Mouse (Mus musculus): ENCODE data around the gene Hps3. TPM values are rescaled to one million over a fixed set of nuclear protein-coding genes. Genes with fewer than 3 reads are reported as not detected.
"Not testable (repeated sequence)": the region's sequence is repeated elsewhere in the genome, so short reads cannot be mapped to it uniquely, and the experiment has no call there.

Hps3 gene
- polyA plus RNA-seq, 1 experiment from 2014 or later = 9.7 TPM

DNA sequence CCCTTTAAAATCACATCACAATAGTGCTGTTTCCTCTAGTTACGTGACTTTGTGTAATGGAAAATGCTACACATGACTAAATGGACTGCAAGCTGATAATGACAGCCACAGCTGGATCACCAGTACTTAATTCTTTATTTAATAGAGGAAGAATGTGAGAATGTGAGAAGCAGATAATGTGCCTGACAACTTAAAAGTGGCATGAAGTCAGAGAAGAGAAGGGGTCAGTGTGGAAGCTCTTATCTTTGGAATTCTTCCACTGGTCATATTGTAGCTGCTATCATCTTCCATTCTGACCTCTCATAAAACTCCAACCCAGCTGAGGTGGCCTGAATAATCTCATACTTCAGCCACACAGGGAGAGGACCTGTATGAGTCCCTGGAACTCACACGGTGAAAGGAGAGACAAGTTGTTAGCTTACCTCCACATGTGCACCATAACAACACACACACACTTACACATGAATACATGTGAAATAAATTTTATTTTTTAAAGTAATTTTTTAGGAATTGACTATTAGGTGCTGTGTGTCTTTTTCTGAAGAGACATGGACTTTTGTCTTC is 70.4 kb downstream of the Hps3 start:
- no peaks in the 10 kb centered on the region for H3K9me3 ChIP-seq

DNA sequence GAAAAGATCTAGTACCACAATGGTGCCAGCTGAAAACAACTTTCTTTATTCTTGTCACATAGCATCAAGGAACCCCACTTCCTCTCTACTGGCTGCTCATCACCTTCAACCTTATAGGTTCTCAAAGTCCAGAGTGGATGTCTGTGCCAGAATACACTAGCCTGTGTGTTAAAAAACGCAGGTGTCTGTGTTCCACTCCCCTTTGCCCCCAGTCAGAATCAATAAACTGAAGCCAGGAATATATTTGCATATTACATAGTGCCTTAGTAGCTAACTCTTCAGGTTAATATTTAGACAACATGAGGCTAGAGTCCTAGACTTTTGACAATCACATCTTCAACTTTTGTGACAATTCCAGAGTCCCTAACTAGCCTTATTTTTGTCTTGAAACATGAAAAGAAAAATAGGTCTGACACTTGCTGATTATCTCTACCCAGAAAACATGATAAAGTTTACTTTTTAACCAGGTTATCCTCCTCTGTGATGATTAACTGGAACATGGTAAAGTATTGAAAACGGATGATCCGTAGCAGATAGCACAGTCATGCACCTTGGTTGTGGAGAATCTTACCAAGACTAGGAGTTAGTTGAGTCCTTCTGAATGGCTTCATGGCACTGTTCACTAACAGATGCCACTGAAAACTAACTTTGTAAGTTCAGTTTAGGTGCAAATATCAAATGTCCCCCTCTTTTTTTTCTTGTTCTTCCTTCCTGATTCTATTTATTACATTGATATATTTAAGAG is 72.2 kb downstream of the Hps3 start:
- no peak overlapping the region for H3K4me3 ChIP-seq
- no peak overlapping the region for H3K9ac ChIP-seq
- no peaks in the 10 kb centered on the region for H3K9me3 ChIP-seq
- no peaks in the 10 kb centered on the region for H3K36me3 ChIP-seq
- no peaks in the 10 kb centered on the region for H3K27me3 ChIP-seq
- no peak overlapping the region for H3K4me2 ChIP-seq
- WGBS = 88% methylated on average over 3 of the region's 3 CpGs
- H3K4me1 ChIP-seq = peaks cover 9% of the 10 kb centered on the region; the same call in 1 of the 2 replicates
- H3K27ac ChIP-seq = no peak overlapping the region
- ATAC-seq (ENCODE audit: insufficient number of reproducible peaks, insufficient read depth, low FRiP score, low TSS enrichment, low read depth) = no peak

More for the DNA sequence above, 70.4 kb downstream of the Hps3 start:
- 89% methylated on average over 2 of the region's 2 CpGs for WGBS
- Histone ChIP-seq H3K9ac (no peak overlapping the region), H3K4me3 (no peak overlapping the region), H3K27me3 (no peaks in the 10 kb centered on the region), H3K27ac (no peak overlapping the region), H3K36me3 (no peaks in the 10 kb centered on the region), H3K4me1 (peaks cover 9% of the 10 kb centered on the region; the same call in 1 of the 2 replicates), H3K4me2 (no peak overlapping the region)
- ATAC-seq (ENCODE audit: insufficient number of reproducible peaks, insufficient read depth, low FRiP score, low TSS enrichment, low read depth) = no peak

DNA sequence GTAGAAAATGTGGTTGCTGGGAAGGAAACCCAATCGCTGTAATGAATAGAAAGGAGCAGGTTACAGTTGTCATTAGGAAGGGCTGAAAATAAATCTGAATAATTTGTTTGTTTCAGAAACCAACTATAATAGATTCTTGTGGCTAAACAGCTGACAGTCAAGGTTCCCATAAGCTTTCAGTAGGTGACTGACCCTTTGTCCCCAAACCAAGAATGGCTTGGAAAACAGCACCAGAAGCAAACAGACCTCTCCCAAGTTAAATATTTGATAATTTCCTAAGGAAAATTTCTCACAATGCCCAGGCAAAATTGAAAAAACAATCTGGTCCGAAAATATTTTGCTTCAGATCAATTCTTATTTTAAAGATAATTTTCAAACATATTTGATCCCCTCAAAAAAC is 73.8 kb downstream of the Hps3 start:
- Histone ChIP-seq H3K9me3 (no peaks in the 10 kb centered on the region), H3K27me3 (no peaks in the 10 kb centered on the region), H3K4me3 (no peak overlapping the region), H3K9ac (no peak overlapping the region), H3K4me2 (no peak overlapping the region), H3K4me1 (peaks cover 12% of the 10 kb centered on the region), H3K36me3 (no peaks in the 10 kb centered on the region), H3K27ac (no peak overlapping the region)
- no peak for ATAC-seq (ENCODE audit: insufficient number of reproducible peaks, insufficient read depth, low FRiP score, low TSS enrichment, low read depth)
- WGBS = 83% methylated on average over 2 of the region's 2 CpGs

DNA sequence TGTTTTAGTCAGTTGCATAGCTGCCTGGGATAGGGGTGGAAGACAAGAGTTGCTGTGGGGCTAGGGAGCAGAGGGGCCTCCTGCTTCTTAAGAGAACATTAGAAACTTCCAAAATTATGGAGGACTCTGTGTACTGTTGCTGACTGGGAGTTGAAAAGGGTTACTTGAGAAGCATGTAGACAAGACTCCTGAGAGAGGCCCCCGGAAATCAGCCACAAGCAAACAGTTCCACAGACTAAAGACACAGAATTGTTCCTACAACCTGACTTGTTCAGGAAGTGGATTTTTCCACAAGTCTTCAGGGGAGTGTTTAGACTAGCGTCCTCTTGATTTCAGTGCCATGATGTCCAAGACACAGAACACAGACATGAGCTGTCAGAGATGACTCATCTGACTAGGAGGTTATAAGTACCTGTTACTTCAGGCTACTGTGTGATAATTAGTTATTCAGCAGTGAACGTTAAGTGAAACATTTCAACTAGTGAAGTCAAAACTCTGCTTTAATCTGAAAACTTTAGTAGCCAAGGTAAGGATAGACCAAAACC is 74.5 kb downstream of the Hps3 start:
- WGBS = 52% methylated on average over 3 of the region's 3 CpGs
- no peak for ATAC-seq (ENCODE audit: insufficient number of reproducible peaks, insufficient read depth, low FRiP score, low TSS enrichment, low read depth)
- peaks cover 12% of the 10 kb centered on the region for H3K4me1 ChIP-seq
- H3K27me3 ChIP-seq = no peaks in the 10 kb centered on the region
- no peak overlapping the region for H3K4me2 ChIP-seq
- no peak overlapping the region for H3K9ac ChIP-seq
- H3K36me3 ChIP-seq = no peaks in the 10 kb centered on the region
- H3K4me3 ChIP-seq = no peak overlapping the region
- H3K9me3 ChIP-seq = no peaks in the 10 kb centered on the region
- 0 out of 2 replicates have a peak overlapping the region, but pooled peaks have one; percentile 8 for H3K27ac ChIP-seq

DNA sequence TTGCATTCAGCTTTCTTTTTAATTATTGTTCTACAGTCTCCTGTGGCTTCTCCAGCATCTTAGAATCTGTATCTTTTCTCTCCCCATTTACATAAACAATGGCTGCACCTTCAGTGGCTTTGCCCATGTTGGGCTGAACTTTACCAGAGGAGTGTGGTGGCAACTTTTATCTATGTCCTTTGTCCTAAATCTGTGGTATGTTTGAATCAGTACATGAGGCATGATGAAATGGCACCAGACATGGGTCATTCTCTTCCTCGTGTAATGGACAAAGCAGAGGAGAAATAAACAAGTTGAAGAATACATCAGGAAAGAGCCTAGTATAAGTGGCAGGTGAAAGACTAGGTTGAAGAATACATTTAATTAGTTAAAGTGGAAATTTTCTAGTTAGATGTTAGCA is 76.1 kb downstream of the Hps3 start:
- Histone ChIP-seq H3K4me1 (peaks cover 18% of the 10 kb centered on the region), H3K4me3 (no peak overlapping the region), H3K4me2 (no peak overlapping the region), H3K9me3 (no peaks in the 10 kb centered on the region), H3K27ac (no peak overlapping the region), H3K36me3 (no peaks in the 10 kb centered on the region), H3K9ac (no peak overlapping the region), H3K27me3 (no peaks in the 10 kb centered on the region)
- WGBS = 77% methylated on average over 1 of the region's 1 CpGs
- no peak for ATAC-seq (ENCODE audit: insufficient number of reproducible peaks, insufficient read depth, low FRiP score, low TSS enrichment, low read depth)

DNA sequence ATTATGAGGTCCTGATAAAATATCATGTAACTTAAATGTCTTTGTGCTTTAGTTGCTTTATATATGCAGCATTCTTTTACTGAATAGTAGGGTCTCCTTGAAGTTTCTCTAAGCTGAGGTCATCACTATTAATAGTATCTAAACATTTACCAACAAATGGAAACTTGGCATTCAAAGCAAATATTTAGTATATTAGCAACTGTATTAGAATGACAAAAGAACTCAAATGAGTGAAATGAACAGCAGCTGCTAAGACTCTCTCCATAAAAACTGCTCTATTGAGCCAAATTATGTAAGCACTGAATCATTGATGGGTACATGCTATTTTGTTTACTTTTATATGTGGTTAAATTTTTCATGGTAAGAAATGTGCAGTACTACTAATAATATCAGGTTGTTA is 77.1 kb downstream of the Hps3 start:
- no peaks in the 10 kb centered on the region for H3K27me3 ChIP-seq
- no peak overlapping the region for H3K4me2 ChIP-seq
- no peaks in the 10 kb centered on the region for H3K9me3 ChIP-seq
- no peaks in the 10 kb centered on the region for H3K36me3 ChIP-seq
- no peak for ATAC-seq (ENCODE audit: insufficient number of reproducible peaks, insufficient read depth, low FRiP score, low TSS enrichment, low read depth)
- no peak overlapping the region for H3K4me3 ChIP-seq
- peaks cover 18% of the 10 kb centered on the region for H3K4me1 ChIP-seq
- H3K27ac ChIP-seq = no peak overlapping the region
- no peak overlapping the region for H3K9ac ChIP-seq

DNA sequence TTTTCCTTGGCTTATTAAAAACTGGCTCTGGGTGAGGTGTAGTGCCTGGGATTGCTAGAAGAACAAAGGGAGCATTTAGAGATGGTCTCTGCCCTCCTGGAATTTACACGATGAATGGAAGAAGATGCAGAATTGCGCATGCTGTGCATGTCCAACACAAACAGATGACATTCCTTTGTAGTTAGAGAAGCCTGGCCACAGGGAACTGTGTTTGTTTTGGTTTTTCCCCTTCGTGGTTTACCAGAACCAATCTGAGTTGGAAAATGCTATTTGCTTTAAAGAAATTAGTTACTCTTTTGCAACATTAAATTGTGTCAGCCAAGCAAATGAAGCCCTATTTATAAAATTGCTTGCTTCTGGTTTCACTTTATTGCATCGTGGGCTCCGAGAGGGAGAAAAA is 78.2 kb downstream of the Hps3 start, which contains the start of gene Cp:
Cp (plus strand) TSS at position 170 of the 400 bp plus-strand sequence.
- no peak within 1 kb of the TSS for H3K4me3 ChIP-seq
- no peak within 1 kb of the TSS for H3K27ac ChIP-seq

DNA sequence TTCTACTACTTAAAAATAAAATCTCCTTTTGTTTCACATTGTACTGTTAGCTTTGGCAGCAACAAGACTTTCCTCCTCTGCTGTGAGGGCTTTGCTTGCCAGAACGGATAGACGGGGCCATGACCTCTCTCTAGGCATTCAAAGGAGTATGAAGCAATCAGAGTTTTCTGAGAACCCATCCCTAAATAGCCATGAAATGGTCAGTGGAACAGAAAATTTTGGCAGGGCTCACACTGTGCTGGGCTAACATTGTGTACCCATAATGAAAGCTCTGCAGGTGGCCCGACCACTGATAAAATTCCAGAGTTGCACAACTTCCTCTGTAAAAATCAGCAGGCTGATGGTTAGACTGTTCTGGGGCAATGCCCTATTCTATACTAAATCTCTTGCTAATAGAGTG is 81.2 kb downstream of the Hps3 start:
- no peaks in the 10 kb centered on the region for H3K27me3 ChIP-seq
- H3K4me1 ChIP-seq = peaks cover 9% of the 10 kb centered on the region; the same call in 1 of the 2 replicates
- H3K9me3 ChIP-seq = no peaks in the 10 kb centered on the region
- H3K36me3 ChIP-seq = no peaks in the 10 kb centered on the region
- H3K4me2 ChIP-seq = no peak overlapping the region
- H3K9ac ChIP-seq = no peak overlapping the region
- H3K4me3 ChIP-seq = no peak overlapping the region
- H3K27ac ChIP-seq = no peak overlapping the region
- WGBS = 29% methylated on average over 3 of the region's 3 CpGs
- ATAC-seq (ENCODE audit: insufficient number of reproducible peaks, insufficient read depth, low FRiP score, low TSS enrichment, low read depth) = no peak

More for the DNA sequence above, 78.2 kb downstream of the Hps3 start, which contains the start of gene Cp:
- no peaks in the 10 kb centered on the region for H3K9me3 ChIP-seq
- no peaks in the 10 kb centered on the region for H3K27me3 ChIP-seq
- no peak for ATAC-seq (ENCODE audit: insufficient number of reproducible peaks, insufficient read depth, low FRiP score, low TSS enrichment, low read depth)
- 17% methylated on average over 5 of the region's 5 CpGs for WGBS
- H3K9ac ChIP-seq = no peak within 1 kb of the TSS
- H3K4me1 ChIP-seq = peaks cover 18% of the 10 kb centered on the region
- H3K4me2 ChIP-seq = peak within 1 kb of the TSS; percentile 18
- no peaks in the 10 kb centered on the region for H3K36me3 ChIP-seq

DNA sequence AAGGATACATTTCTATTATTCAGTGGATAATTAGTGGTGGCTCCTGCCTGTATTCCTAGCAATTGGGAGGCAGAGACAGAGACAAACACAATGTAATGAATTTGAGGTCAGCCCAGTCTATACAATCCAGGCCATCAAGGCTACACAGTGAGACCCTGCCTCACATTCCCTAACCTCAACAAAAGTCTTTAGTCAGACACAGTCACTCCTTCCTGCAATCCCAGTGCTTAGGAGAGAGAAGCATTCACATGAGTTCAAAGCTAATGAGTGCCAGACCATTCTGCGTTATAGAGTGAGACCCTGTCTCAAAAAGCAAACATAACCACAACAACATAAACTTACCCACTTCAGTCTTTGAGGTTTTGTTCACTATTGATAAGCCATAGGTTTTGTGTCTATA is 81.7 kb downstream of the Hps3 start:
- ATAC-seq (ENCODE audit: insufficient number of reproducible peaks, insufficient read depth, low FRiP score, low TSS enrichment, low read depth) = no peak
- Histone ChIP-seq H3K9ac (no peak overlapping the region), H3K36me3 (no peaks in the 10 kb centered on the region), H3K27ac (no peak overlapping the region), H3K4me1 (peaks cover 9% of the 10 kb centered on the region; the same call in 1 of the 2 replicates), H3K27me3 (no peaks in the 10 kb centered on the region), H3K4me3 (no peak overlapping the region), H3K4me2 (no peak overlapping the region), H3K9me3 (no peaks in the 10 kb centered on the region)
- WGBS = 25% methylated on average over 1 of the region's 1 CpGs

DNA sequence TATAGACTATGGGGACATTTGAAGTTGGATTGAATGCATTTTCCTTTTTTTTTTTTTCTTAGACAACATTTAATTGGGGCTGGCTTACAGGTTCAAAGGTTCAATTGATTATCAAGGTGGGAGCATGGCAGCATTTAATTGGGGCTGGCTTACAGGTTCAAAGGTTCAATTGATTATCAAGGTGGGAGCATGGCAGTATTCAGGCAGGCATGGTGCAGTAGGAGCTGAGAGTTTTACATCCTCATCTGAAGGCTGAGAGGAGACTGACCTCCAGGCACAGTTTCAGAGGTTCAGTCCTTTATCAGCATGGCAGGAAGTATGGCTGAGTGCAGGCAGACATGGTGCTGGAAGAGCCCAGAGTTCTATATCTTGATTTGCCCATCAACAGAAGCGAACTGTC is 85.7 kb downstream of the Hps3 start:
- H3K4me1 ChIP-seq; H3K27ac ChIP-seq; H3K36me3 ChIP-seq; H3K9me3 ChIP-seq; ATAC-seq (ENCODE audit: insufficient number of reproducible peaks, insufficient read depth, low FRiP score, low TSS enrichment, low read depth); H3K4me2 ChIP-seq; H3K27me3 ChIP-seq; H3K4me3 ChIP-seq; H3K9ac ChIP-seq: not testable (repeated sequence)
- WGBS = 89% methylated on average over 1 of the region's 1 CpGs

DNA sequence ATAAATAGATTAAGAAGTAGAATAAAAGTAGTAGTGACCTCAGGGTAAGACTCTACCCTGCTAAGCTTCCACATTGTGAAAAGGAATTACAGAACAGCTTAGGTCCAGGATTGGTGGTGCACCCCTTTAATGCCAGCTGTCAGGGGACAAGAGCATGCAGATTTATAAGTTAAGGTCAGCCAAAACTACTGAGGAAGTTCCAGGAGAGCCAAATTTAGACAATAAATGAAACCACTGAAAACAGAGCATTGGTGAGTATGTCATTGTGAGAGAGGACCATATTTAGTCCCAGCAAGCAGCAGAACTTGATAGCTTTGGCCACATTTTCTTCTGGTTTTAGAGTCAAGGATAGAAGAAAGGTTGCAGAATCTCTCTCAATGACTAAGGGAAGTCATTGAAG is 86.6 kb downstream of the Hps3 start:
- ATAC-seq (ENCODE audit: insufficient number of reproducible peaks, insufficient read depth, low FRiP score, low TSS enrichment, low read depth) = no peak
- no peaks in the 10 kb centered on the region for H3K9me3 ChIP-seq

More for the DNA sequence above, 86.6 kb downstream of the Hps3 start:
- Histone ChIP-seq H3K9ac (no peak overlapping the region), H3K36me3 (no peaks in the 10 kb centered on the region), H3K4me1 (no peaks in the 10 kb centered on the region), H3K27me3 (no peaks in the 10 kb centered on the region), H3K27ac (no peak overlapping the region), H3K4me3 (no peak overlapping the region), H3K4me2 (no peak overlapping the region)

Measured in embryonic facial prominence, embryonic 13.5 days (tissue).